Mouse (Mus musculus) liver, adult 2 months (tissue): Measurements from ENCODE around the gene Lad1.

Source experiments
- CTCF ChIP-seq: fragments of 200-500 bp; IDR thresholded peaks from 2 replicates; pipeline ENCODE4 v1.5.1; 2011; ENCODE audit warnings: low read depth, low read length, control low read depth
- POLR2A ChIP-seq: fragments of 200-500 bp; IDR thresholded peaks from 2 replicates; pipeline ENCODE4 v1.6.1; 2011; ENCODE audit warnings: low read length, control low read depth; ENCODE audit not compliant: insufficient read depth; ENCODE audit errors: extremely low read depth

DNA sequence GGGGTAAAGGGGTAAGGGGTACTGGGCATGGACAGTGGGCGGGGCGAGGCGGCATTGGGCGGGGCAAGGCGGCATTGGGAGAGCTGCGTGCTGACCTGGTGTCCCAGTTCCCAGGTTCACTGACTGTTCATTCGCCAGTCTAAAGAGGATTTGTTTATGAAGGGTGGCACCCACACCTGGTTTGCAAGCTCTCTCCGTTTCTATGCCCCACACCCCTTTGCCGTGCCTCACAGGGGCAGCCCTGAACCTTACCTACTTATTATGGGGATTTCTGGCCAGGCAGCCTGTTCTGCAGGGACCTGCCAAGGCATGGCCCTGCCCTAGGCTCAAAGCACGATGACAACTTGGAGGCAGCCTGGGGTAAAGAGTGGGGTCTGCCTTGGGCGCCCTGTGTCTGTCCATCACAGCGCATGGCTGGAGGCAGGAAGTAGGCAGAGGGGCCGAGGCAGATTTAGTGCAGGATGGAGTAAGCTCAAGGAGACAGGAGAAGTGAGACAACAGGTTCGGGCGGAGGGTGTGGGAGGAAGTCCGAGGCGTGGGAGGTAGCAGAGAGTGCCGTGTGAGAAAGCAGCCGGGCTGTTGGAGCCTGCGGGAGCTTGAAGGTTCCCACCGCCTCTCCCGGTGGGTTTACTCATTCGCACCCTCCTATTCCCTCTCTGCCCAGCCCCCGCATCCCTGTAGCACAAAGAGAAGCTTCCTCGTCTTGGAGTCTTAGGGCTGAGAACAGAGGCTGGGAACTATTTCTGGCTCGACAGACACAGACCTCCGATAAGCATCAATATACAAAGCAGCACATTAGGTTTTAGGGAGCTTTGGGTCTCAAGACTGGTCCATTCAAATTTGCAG, 24.8 kb upstream of the Lad1 start:
- no peak for TF ChIP-seq CTCF
- TF ChIP-seq POLR2A = no peak
